Mouse (Mus musculus): Measurements from ENCODE around the gene Tcirg1.

The Tcirg1 gene

DNA sequence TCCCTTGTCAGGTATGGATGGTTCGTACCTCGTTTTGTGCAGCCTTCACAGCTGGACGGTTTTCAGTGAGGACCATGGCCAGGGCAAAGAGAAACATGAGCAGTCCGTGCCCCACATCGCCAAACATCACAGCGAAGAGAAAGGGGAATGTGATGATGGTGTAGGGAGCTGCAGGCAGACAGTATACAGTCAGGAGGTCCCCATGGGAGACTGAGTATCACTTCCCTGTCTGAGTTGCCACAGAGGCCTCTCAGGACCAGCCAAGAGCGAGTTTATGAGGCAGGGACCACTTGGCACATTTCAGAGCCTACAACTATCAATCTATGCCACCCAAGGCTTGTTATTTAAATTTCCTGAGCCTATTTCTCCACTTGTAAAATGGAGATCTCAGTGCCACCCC is 8.0 kb downstream of the Tcirg1 start:
- no peak for DNase-seq (ENCODE audit: low read depth, low spot score)

DNA sequence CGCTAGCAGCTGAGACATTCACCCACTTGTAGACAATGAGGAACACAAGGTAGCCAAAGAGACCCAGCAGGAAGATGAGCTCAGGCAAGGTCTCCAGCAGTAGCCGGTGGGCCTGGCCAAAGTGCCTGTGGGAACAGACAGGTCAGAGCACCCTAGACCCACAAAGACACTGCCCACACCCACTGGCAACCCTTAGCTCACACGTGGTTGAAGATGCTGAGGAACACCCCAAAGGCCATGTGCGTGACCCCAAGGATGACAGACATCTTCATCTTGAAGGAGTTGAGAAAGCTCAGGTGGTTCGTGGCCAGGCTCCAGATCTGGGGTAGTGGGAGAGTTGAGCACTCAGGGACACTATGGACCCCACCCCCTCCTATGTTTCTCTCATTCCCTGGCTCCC is 9.4 kb downstream of the Tcirg1 start:
- DNase-seq (ENCODE audit: low read depth, low spot score): no peak

DNA sequence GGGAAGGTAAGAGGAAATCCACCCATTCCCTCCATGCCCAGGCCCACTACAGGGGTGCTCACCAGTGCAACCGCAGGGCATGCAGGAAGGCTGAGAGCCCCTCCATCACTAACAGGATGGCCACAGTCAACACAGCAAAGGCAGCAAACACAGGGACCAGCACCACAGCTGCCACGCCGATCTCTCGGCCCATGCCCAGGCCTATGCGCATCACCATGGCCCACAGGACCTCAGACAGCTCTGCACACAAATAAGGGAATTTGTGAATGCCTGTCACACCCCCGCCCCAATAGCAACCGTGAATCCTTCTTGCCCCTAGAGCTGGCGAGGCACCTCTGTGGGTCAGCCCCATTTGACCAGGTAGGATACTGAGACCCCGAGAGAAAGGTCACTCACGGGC is 10.7 kb downstream of the Tcirg1 start:
- DNase-seq (ENCODE audit: low read depth, low spot score): no peak

DNA sequence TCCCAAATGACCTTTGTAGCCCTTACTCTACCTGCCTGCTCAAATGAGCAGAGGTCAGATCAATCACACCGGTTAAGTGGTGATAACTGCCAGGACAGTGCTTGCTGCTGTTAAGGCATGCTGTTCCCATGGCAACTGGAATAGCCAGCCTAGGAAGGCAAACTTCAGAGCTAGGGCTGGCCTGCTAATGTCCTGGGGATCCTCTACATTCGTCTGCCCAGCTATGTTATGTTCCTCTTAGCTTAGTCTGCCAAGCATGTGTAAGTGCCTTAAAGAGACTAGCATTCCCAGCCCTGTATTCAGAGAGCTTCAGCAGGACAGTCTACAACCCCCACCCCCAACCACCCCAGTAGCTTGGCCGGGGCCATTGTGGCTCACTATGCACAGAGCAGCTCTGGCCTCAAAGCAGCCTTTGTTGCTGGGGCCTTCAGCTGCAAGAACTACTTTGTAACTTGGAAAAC is 11.7 kb downstream of the Tcirg1 start:
- DNase-seq (ENCODE audit: low read depth, low spot score): no peak

DNA sequence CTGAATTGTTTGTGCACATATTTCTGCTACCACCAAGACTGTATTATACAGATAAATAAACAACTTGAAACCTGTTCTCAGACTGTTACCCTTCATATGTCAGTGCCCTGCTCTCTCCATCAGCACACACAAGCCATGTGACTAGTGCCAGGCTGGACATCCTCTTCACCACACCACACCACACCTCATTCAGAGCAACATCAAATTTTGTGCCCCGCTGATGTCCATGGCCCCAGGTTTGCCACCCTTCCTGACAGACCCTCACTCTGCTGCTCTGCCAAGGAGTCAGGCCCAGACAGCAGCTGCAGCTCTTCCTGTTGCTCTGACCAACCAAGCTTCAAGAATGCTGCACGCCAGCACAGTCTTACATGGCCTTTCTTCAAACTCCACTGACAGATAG is 12.6 kb downstream of the Tcirg1 start:
- no peak for DNase-seq (ENCODE audit: low read depth, low spot score)

DNA sequence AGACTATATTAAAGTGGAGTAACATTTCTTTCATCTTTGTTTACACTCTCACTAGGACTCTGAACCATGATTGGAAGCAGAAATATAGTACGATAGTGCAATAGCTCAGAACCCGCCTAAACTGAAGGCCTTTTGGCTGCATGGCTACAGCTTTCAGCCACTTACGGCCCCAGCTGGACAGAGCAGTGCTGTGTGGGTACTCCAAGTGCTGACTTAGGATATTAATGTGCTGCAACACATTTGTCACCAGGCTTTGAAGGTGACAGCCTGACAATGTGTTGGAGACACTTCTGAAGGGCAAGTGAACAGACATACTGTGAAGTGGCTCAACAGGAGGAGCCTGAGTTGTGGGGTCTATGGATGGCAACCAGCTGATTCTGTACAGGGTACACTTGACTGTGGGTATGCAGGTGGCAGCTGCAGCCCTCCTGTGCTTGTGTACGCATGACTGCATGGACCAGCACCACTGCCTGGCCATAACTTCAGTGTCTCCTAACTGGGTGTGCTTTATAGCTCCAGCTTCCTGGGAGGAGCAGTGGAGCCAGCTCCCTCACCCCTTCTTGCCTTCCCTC is 13.3 kb downstream of the Tcirg1 start:
- DNase-seq (ENCODE audit: low read depth, low spot score): no peak

DNA sequence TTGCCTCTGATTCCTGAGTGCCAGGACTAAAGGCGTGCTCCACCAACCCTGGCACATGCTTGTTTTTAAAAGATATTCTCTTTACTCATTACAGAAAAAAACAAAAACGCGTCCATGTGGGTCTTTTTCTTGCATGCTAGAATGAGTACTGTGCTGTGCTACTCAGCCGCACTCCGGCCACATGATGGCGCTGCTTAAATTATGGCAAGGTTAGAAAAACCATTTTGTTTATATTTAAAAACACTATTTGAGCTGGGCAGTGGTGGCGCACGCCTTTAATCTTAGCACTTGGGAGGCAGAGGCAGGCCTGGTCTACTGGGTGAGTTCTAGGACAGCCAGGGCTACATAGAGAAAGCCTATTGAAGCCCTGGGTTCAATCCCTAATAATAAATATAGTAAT is 16.8 kb downstream of the Tcirg1 start:
- no peak for DNase-seq (ENCODE audit: low read depth, low spot score)

DNA sequence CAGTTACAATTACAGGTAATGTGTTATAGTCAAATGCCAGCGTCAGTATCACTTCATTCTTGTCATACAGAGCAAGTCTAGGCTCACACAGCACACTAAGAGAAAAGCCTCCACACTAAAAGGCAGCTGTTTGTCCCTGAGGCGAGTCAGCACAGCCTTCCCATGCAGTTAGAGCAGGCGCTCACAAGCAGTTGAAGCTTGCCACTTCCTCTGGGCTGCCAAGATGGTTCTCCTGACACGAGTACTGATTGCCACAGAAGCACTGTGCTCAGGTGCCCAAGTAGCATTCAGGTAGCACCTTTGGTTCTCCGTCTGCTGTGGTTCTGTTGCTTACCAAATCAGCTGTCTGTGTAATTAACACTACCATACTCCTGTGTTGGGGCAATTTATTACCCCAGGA is 17.8 kb downstream of the Tcirg1 start:
- no peak for DNase-seq (ENCODE audit: low read depth, low spot score)

DNA sequence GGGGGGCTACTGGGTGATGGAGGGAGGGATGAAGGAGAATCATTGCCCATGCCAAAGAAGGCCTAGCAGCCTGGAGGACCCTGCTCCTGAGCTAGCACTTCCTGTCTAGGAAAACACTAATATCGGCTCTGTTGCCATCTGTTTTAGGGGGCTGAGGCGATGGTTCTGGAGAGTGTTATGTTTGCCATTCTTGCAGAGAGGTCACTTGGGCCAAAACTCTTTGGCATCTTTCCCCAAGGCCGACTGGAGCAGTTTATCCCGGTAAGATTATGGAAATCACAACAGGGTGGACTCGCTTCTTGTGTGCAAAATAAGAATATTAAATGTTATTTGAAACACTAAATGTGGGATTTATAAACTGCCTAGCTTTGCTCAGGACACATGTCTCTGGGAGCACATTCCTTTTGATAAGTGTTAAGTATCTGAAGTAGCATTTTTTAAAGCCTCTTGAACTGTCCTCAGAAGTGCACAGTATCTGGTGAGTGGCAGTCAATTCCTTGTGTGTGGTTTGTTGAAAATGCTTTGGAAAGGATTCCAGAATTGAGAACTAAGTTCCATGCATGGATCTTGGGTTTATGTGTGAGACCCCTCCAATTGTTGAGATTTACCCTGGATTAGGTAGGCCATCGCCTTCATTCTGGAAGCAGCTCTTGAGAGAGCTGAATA is 22.5 kb downstream of the Tcirg1 start:
- no peak for DNase-seq (ENCODE audit: low read depth, low spot score)

DNA sequence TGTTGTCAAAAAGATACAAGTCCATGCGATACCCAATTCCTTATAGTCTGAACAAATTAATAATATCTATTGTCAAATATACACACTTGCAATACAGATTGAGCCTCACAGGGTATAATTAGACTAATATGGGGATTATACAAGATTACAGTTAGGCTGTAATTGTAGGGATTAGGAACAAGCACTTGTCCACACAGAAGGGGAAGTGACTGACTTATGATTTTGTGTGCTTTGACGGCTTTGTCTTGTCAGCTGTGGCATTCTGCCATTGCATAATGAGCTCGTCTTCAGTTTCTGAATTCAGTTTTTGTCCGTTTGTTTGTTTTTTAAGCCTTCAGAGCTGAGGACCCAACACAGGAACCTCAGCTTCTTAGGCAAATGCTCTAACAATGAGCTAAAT is 24.7 kb downstream of the Tcirg1 start:
- DNase-seq (ENCODE audit: low read depth, low spot score): no peak

DNA sequence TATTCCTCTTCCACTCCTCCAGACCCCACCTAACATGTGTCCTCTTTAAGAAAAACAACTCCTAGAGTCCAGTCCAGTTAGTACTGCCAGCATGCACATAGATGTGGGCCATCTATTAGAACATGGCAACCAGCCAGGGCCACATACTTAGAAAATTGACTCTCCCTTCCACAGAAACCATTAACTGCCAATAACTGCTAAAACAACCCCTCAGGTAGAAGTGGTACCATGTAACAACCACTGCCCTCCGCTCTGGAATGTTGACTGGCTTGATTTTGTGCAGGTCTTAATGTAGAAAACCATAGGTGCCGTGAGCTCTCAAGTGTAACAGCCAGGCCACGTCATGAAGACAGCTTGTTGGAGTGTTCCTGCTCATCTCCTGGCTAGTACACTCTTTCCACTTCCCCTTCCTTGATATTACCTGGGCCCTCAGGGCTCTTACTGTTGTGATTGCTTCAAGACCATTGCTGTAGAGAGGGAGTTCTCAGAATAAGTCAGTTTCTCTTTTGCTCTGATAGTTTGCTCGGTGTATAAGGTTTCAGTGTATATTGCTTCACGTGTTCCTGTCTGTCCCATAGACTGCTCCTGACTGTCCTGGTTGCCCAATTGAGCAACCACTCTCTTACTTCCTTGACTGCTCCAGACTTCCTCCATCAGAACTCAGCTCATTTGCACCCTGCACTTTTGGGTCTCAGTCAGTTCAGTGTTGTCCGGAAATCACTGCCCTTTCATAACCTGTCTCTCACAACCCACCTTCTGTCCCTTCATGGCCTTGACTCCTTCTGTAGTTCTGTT is 26.7 kb downstream of the Tcirg1 start:
- DNase-seq (ENCODE audit: low read depth, low spot score): no peak

DNA sequence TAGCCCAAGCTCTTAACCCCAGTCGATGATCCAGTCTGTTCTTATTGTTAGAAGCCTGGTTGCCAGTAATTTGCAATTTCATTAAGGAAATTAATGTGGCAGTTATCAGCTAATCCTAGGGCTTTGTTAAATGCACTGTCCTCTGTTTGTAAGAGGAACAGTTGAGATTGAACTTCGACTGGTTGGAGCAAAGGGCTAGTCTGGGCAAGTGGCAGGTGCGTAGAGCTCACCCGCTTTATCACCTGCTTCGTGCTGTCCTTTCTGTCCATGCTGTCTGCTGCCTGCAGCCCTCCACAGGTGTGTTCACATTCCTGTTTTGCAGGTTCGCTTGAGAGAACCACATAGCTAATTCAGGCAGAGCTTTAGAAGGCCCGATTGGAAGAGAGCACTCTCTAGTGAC is 31.9 kb downstream of the Tcirg1 start:
- DNase-seq (ENCODE audit: low read depth, low spot score): no peak

DNA sequence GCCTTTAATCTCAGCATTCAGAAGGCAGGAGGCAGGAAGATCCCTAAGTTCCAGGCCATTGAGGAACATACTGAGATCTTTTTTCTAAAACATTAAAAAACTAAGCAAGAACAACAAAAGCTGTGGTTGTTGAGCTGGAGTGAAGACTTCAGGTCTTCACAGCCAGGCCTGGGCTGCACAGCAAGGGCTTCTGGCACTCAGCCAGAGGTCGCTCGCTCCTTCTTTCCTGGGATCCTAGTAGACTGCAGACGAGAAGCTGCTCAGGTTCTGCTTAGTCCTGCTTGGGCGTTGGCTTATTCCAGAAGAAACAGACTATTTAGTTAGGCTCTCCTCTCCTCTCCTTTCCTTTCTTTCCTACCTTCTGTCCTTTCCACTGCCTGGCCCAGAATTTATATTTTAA is 34.6 kb downstream of the Tcirg1 start:
- no peak for DNase-seq (ENCODE audit: low read depth, low spot score)

DNA sequence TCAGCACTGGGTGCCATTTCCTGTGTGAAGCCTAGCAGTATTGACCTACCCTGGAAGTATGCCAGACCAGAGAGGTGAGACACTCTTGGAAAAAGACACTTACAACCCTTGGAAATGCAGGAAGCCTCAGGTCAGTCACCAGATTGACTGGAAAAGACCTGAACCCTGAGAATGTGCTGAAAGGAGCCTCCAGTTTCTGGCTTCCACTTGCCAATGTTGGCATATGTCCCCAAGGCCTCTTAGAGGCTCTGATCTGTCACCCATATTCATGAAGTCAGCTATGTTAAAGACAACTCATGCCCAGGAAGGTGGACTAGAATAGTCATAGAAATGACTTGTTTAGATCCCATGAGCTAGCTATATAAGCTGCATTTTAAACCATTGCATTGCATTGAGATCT is 35.5 kb downstream of the Tcirg1 start:
- DNase-seq (ENCODE audit: low read depth, low spot score): no peak

DNA sequence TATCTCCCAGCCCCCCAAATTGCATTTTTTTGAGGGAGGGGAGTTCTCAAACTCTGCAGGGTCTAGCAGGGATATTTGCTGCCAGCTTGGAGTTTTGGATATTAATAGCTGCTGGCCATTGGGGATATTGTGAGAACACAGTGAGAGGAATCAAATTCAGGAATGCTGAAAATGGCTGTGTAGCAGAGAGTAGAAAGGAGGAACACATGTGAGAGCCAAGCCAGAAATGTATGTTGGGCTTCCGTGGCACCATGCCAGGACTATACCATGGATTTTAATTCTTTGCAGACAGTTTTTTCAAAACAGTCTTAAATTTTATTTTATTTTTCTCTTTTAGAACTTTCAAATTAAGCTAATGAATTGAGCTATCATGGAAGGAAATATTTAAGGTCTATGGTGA is 38.6 kb downstream of the Tcirg1 start:
- no peak for DNase-seq (ENCODE audit: low read depth, low spot score)

DNA sequence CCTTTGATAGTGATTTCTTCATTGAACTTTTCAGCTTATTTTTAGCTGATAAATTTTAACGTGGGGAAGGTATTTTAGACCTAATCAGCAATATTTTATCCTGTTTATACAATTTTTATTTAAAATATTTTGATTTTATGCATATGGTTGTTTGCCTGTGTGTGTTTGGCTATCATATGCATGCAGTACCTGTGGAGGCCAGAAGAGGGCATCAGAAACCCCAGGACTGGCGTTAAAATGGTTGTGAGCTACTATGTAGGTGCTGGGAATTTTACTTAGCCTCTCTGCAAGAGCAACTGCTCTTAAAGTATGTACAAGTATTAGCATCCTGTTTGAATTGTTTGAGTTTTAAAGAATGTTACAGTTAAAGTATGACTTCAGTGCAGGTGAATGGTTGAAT is 42.0 kb downstream of the Tcirg1 start:
- DNase-seq (ENCODE audit: low read depth, low spot score): no peak

DNA sequence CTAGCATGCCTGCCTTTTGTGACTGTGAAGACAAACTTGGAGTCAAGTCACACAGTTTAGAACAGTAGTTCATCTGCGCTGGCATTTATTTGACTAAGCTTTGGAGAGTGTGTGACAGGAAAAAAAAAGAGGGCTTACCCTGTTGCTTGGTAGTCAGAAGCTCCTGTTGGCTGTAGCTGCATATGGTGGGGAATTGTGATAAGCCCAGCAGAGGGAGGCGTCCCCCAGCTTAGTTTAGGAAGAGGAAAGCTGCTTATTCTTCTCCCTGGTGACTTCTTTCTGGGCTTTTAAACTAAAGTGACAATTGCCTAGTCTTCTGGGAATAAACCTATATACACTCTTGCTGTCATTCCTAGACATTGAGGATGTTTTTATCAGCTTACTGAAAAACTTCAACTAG is 44.2 kb downstream of the Tcirg1 start:
- DNase-seq (ENCODE audit: low read depth, low spot score): no peak

DNA sequence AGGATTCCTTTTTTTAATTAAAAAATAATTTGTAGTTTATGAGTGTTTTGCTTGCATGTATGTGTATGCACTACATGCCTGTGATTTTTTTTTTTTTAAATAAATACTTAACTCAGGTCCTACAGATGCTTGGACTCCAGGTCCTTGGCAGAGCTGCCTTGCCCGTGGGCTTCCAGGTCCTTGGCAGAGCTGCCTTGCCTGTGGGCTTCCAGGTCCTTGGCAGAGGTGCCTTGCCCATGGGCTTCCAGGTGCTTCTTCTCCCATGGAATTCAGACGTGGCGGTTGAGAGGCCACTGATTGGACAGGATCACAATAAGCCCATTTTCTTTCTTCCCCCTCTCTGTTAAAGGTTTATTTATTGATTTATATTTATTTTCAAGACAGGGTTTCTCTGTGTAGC is 49.7 kb downstream of the Tcirg1 start:
- no peak for DNase-seq (ENCODE audit: low read depth, low spot score)

DNA sequence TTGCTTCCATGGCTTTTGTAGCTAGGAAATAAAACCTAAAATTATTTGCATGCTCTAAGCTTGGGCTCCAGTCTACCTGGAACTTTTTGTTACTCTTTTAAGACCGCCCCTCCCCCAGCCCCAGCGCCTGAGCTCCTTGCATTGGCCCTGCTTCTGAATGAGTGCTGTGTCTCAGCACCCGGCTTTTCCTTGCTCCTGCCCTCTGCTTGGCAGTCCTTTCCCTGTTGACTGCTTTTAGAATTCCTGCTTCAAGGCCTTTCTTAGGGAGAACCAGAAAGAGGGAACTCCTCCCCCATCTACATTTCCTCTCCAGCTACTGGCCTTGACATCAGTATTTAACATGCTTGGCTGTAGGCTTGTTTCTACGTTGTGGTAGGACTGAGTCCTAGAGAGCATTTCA is 51.3 kb downstream of the Tcirg1 start:
- no peak for DNase-seq (ENCODE audit: low read depth, low spot score)

DNA sequence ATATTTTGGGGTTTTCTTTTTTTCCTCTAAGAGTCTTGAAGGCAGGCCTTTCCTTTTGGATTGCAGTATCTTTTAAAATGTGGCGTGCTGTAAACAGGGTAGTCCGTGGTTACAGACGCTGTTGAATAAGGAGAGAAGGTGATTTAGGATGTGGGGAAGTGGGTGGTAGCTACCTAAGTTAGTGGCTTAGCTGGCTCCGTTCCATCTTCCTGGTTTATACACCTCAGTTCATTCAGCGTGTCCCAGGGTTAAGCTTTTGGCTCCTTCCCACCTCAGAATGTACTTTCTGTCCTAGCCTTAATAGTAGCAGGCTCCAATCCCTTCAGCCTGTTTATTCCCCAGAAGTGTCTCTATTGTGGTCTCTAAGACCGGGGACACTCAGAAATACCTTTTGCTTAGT is 51.8 kb downstream of the Tcirg1 start:
- no peak for DNase-seq (ENCODE audit: low read depth, low spot score)

DNA sequence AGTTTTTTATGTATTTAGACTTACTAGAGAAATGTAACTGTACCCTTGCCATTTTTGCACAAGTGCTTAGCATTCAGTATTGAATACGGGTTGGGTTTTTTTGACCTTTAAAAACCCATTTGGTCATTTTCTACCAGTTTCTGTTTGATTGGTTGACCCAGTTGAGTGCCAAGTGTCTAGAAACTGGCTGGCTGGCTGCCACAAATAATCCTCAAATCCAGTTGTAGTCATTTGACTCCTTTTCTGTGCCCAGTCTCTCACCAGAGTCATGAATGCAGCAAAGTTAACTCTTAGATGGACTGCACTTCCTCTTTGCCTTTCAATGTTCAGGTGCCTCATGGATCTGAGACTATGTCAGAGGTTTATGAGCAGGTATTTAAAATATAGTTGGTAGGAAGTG is 53.0 kb downstream of the Tcirg1 start:
- DNase-seq (ENCODE audit: low read depth, low spot score): no peak

DNA sequence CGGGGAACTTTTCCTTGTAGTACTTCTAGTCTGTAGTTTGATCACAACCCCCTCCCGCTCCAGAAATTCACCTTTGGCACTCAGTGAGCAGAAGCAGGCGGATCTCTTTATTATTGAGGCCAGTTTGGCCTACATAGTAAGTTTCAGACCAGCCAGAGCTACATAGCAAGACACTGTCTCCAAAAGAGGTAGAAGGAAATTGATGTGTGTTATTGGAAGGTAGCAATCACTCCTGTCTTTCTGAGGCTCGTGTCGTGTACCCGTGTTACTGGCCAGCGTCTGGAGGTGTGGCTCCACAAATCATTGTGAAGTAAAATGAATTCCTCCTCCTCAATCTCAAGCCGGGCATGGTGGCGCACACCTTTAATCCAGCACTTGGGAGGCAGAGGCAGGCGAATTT is 53.8 kb downstream of the Tcirg1 start:
- DNase-seq (ENCODE audit: low read depth, low spot score): no peak

All from skeletal muscle tissue, adult 2 months (tissue).